Mouse (Mus musculus) lung, postnatal 0 days (tissue): ENCODE measurements around the gene Bcl2l10. TPM values are rescaled to one million over a fixed set of nuclear protein-coding genes. Genes with fewer than 3 reads are reported as not detected.

ENCODE experiments used
- ATAC-seq: fragments of 200-750 bp; cut with Nextera tagmentation; 2 replicates; pipeline ENCODE4 v1.8.0; 2017; ENCODE audit warnings: moderate library complexity
- DNase-seq: peaks from one replicate; pipeline ENCODE4 v3.0.0-alpha.2; 2016; ENCODE audit warnings: low spot score
- H3K27ac ChIP-seq: fragments of 300-500 bp; sonication (generic); 2 replicates; pipeline ENCODE4 v1.5.1; 2014; ENCODE audit warnings: antibody characterized with exemption, mild to moderate bottlenecking, low read length, mixed read lengths
- H3K27me3 ChIP-seq: fragments of 300-500 bp; sonication (generic); replicated peaks from 2 replicates; pipeline ENCODE4 v1.6.1; 2014; ENCODE audit warnings: low read length, mixed read lengths; ENCODE audit not compliant: insufficient read depth
- H3K36me3 ChIP-seq: fragments of 300-500 bp; sonication (generic); 2 replicates; pipeline ENCODE4 v1.6.1; 2014; ENCODE audit warnings: low read length, mixed read lengths; ENCODE audit not compliant: insufficient read depth
- H3K4me1 ChIP-seq: fragments of 300-500 bp; sonication (generic); 2 replicates; pipeline ENCODE4 v1.6.1; 2014; ENCODE audit warnings: antibody characterized with exemption, low read depth, low read length, mixed read lengths; ENCODE audit not compliant: insufficient read depth
- H3K4me2 ChIP-seq: fragments of 300-500 bp; sonication (generic); replicated peaks from 2 replicates; pipeline ENCODE4 v1.6.1; 2014; ENCODE audit warnings: low read depth, mild to moderate bottlenecking, low read length, moderate library complexity, mixed read lengths
- H3K4me3 ChIP-seq: fragments of 300-500 bp; sonication (generic); 2 replicates; pipeline ENCODE4 v1.5.1; 2014; ENCODE audit warnings: low read depth, low read length
- H3K9ac ChIP-seq: fragments of 300-500 bp; sonication (generic); replicated peaks from 2 replicates; pipeline ENCODE4 v1.6.1; 2014; ENCODE audit warnings: low read depth, mild to moderate bottlenecking
- H3K9me3 ChIP-seq: fragments of 300-500 bp; sonication (generic); 2 replicates; pipeline ENCODE4 v1.6.1; 2016; ENCODE audit warnings: low read length, mixed read lengths
- CTCF ChIP-seq: IDR thresholded peaks from 2 replicates; pipeline ENCODE4 v1.5.1; 2016; ENCODE audit warnings: antibody characterized with exemption, mild to moderate bottlenecking
- EP300 ChIP-seq: IDR thresholded peaks from 2 replicates; pipeline ENCODE4 v1.6.1; 2016; ENCODE audit warnings: antibody characterized with exemption, mild to moderate bottlenecking, control low read depth
- WGBS: fragments of 180-500 bp; shearing (Covaris S2); extraction: QIAGEN DNeasy Blood & Tissue Kit; methylation state at CpG from one replicate; pipeline ENCODE4 v1.1.7; 2014; 5-methylcytosine and 5-hydroxymethylcytosine counted together
- polyA plus RNA-seq: library from polyadenylated mRNA; unstranded; fragments of >200 nt; fragmentation: Nextera tagmentation; extraction: Ambion mirVana; gene quantifications from 2 replicates; pipeline ENCODE4 v1.2.1, GENCODE M21; 2015

The Bcl2l10 gene
- polyA plus RNA-seq, 1 experiment from 2014 or later = 0.13 TPM

- WGBS = 72% methylated on average over 3 of the region's 3 CpGs
- no peak overlapping the region for H3K9ac ChIP-seq
These were observed 36.9 kb downstream of the Bcl2l10 start for GRCm38 (mm10) chr9:75384337-75384962.

GRCm38 (mm10) chr9:75385218-75385974, 37.8 kb downstream of the Bcl2l10 start:
- 79% methylated on average over 9 of the region's 9 CpGs for WGBS
- TF ChIP-seq CTCF (no peak), EP300 (peak; percentile 60; the same call in 1 of the 2 replicates)
- Histone ChIP-seq H3K4me1 (no peaks in the 10 kb centered on the region), H3K27ac (no peak overlapping the region), H3K4me2 (no peak overlapping the region), H3K4me3 (no peak overlapping the region), H3K9ac (no peak overlapping the region), H3K36me3 (peaks cover 17% of the 10 kb centered on the region; the same call in 1 of the 2 replicates), H3K27me3 (no peaks in the 10 kb centered on the region), H3K9me3 (no peaks in the 10 kb centered on the region)
- ATAC-seq = no peak
- DNase-seq = no peak

More at GRCm38 (mm10) chr9:75384337-75384962, 36.9 kb downstream of the Bcl2l10 start:
- no peak for DNase-seq
- Histone ChIP-seq H3K4me2 (no peak overlapping the region), H3K4me1 (no peaks in the 10 kb centered on the region), H3K27me3 (no peaks in the 10 kb centered on the region), H3K27ac (no peak overlapping the region), H3K4me3 (no peak overlapping the region), H3K9me3 (no peaks in the 10 kb centered on the region), H3K36me3 (peaks cover 16% of the 10 kb centered on the region; the same call in 1 of the 2 replicates)
- TF ChIP-seq CTCF (no peak), EP300 (no peak)
- ATAC-seq = no peak

GRCm38 (mm10) chr9:75393251-75393650, 45.7 kb downstream of the Bcl2l10 start:
- Histone ChIP-seq H3K27me3 (no peaks in the 10 kb centered on the region), H3K36me3 (peaks cover 42% of the 10 kb centered on the region), H3K4me1 (no peaks in the 10 kb centered on the region), H3K4me3 (no peak overlapping the region), H3K9me3 (no peaks in the 10 kb centered on the region), H3K27ac (no peak overlapping the region), H3K9ac (no peak overlapping the region), H3K4me2 (no peak overlapping the region)
- ATAC-seq (no peak), DNase-seq (no peak)
- 73% methylated on average over 12 of the region's 12 CpGs for WGBS
- TF ChIP-seq EP300 = no peak
- TF ChIP-seq CTCF = no peak

GRCm38 (mm10) chr9:75395971-75396370, 48.4 kb downstream of the Bcl2l10 start:
- H3K9ac ChIP-seq = no peak overlapping the region
- H3K27me3 ChIP-seq = no peaks in the 10 kb centered on the region
- no peak overlapping the region for H3K4me3 ChIP-seq
- DNase-seq (no peak), ATAC-seq (no peak)
- peaks cover 35% of the 10 kb centered on the region for H3K36me3 ChIP-seq
- H3K9me3 ChIP-seq = no peaks in the 10 kb centered on the region
- H3K4me2 ChIP-seq = no peak overlapping the region
- WGBS = 81% methylated on average over 6 of the region's 6 CpGs
- no peaks in the 10 kb centered on the region for H3K4me1 ChIP-seq
- TF ChIP-seq CTCF (no peak), EP300 (no peak)
- no peak overlapping the region for H3K27ac ChIP-seq

GRCm38 (mm10) chr9:75399069-75399468, 51.5 kb downstream of the Bcl2l10 start:
- Histone ChIP-seq H3K4me3 (no peak overlapping the region), H3K9ac (no peak overlapping the region), H3K4me1 (0 out of 2 replicates have a peak, but pooled peaks cover 3% of the 10 kb centered on the region), H3K9me3 (no peaks in the 10 kb centered on the region), H3K4me2 (no peak overlapping the region), H3K27ac (no peak overlapping the region), H3K27me3 (no peaks in the 10 kb centered on the region), H3K36me3 (0 out of 2 replicates have a peak, but pooled peaks cover 14% of the 10 kb centered on the region)
- TF ChIP-seq CTCF = peak; percentile 30; the same call in 1 of the 2 replicates
- no peak for TF ChIP-seq EP300
- no peak for DNase-seq
- ATAC-seq = no peak
- WGBS = 86% methylated on average over 4 of the region's 4 CpGs

- 0 out of 2 replicates have a peak, but pooled peaks cover 6% of the 10 kb centered on the region for H3K4me1 ChIP-seq
- 47% methylated on average over 5 of the region's 5 CpGs for WGBS
- H3K36me3 ChIP-seq = 0 out of 2 replicates have a peak, but pooled peaks cover 8% of the 10 kb centered on the region
- TF ChIP-seq EP300 (no peak), CTCF (no peak)
- no peak overlapping the region for H3K9ac ChIP-seq
- no peak for DNase-seq
- H3K27me3 ChIP-seq = no peaks in the 10 kb centered on the region
- no peaks in the 10 kb centered on the region for H3K9me3 ChIP-seq
- H3K27ac ChIP-seq = no peak overlapping the region
- H3K4me3 ChIP-seq = no peak overlapping the region
- H3K4me2 ChIP-seq = no peak overlapping the region
- no peak for ATAC-seq
These were observed 53.1 kb downstream of the Bcl2l10 start for GRCm38 (mm10) chr9:75400639-75401038.

Other genes with a start within 250 kb of the Bcl2l10 start
- 35.0 and 39.2 TPM in 2 replicates for gene Myo5c, start 115.7 kb upstream of the Bcl2l10 start, polyA plus RNA-seq
- gene Gnb5, start 41.5 kb upstream of the Bcl2l10 start, polyA plus RNA-seq = 10.7 and 11.5 TPM in 2 replicates
- gene Mapk6, start 62.2 kb downstream of the Bcl2l10 start, polyA plus RNA-seq = 28.0 and 30.5 TPM in 2 replicates
- 17.0 and 19.3 TPM in 2 replicates for gene Leo1, start 93.8 kb downstream of the Bcl2l10 start, polyA plus RNA-seq
- gene Tmod3, start 211.9 kb downstream of the Bcl2l10 start, polyA plus RNA-seq = 183 and 213 TPM in 2 replicates